Mouse (Mus musculus) CH12.LX (cell line): ENCODE measurements around the gene Dnajc17.

Experiments used
- MAX ChIP-seq: IDR thresholded peaks from 2 replicates; pipeline ENCODE4 v1.6.1; 2011; ENCODE audit warnings: low read length, improper control_type of control experiment
- MXI1 ChIP-seq: IDR thresholded peaks from 2 replicates; pipeline ENCODE4 v1.6.1; 2011; ENCODE audit warnings: mild to moderate bottlenecking, low read depth, low read length, improper control_type of control experiment
- POLR2A ChIP-seq: IDR thresholded peaks from 2 replicates; pipeline ENCODE4 v1.6.1; 2011; ENCODE audit warnings: low read depth, mild to moderate bottlenecking, improper control_type of control experiment, low read length
- TCF12 ChIP-seq: IDR thresholded peaks from 2 replicates; pipeline ENCODE4 v1.6.1; 2014; ENCODE audit warnings: low read depth, mild to moderate bottlenecking, inconsistent platforms, low read length, improper control_type of control experiment

DNA sequence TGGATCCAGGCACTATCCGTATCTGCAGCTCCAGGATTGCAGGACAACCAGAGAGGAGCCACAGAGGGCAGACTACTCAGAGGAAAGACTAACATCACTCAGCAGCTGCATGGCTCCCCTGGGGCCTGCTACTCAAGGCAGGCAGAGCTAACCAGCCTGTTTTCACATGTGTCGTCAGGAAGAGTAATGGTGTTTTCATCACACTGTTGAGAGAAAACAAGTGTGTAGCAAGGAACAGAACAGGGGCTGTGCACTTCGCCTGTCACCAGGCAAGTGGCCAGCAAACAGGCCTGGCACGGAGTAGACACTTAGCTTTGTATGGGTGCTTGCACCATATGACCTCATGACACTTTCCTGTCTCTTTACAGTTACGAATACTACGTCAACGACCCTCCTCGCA, 37.0 kb downstream of the Dnajc17 start:
- TF ChIP-seq POLR2A (no peak), MXI1 (0 out of 2 replicates have a peak, but pooled peaks have one; percentile 16), MAX (0 out of 2 replicates have a peak, but pooled peaks have one; percentile 35), TCF12 (peak; percentile 54; the same call in 1 of the 2 replicates)
